Mouse (Mus musculus): ENCODE data around the gene Dync2h1. TPM values are rescaled to one million over a fixed set of nuclear protein-coding genes. Genes with fewer than 3 reads are reported as not detected.

Dync2h1 gene
- polyA plus RNA-seq, 1 experiment from 2014 or later, result 4.3 TPM

DNA sequence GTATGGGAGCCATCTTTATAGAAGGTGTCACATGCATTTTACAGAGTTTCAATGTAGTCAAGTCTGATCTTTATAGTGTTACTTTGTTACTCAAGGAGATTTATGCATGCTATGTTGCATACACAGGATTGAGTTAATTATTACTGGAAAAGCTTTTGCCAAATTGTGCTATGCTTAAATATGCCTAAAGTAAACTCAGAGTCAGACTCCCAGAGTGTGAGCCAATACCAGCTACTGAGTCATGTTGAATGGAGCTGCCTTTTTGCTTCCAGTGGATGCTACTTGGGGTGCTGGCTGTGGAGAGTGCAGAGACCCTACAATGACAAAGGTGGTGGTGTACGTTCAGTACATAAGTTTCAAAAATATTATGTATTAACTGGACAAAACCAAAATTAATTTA, 169.5 kb downstream of the Dync2h1 start:
- ATAC-seq (ENCODE audit: low FRiP score, low TSS enrichment), result no peak
- 92% methylated on average over 1 of the region's 1 CpGs for WGBS
- no peak overlapping the region for H3K4me3 ChIP-seq (ENCODE audit: low read depth, low read length)
- no peaks in the 10 kb centered on the region for H3K9me3 ChIP-seq (ENCODE audit: control insufficient read depth, low read length)
- no peaks in the 10 kb centered on the region for H3K27me3 ChIP-seq (ENCODE audit: control insufficient read depth, insufficient read depth, low read length)
- no peak overlapping the region for H3K27ac ChIP-seq (replicated peaks)
- H3K4me2 ChIP-seq (replicated peaks; ENCODE audit: low read depth), result no peak overlapping the region
- no peak for DNase-seq (ENCODE audit: low spot score)
- H3K36me3 ChIP-seq (ENCODE audit: control insufficient read depth, insufficient read depth, low read length), result no peaks in the 10 kb centered on the region
- H3K9ac ChIP-seq (ENCODE audit: low read length), result no peak overlapping the region
- H3K4me1 ChIP-seq (replicated peaks; ENCODE audit: control insufficient read depth, insufficient read depth), result no peaks in the 10 kb centered on the region
- TF ChIP-seq EP300 (optimal IDR thresholded peaks at IDR 0.05), result no peak
- no peak for TF ChIP-seq CTCF (IDR thresholded peaks at IDR 0.05; ENCODE audit: low read depth)

- H3K9ac ChIP-seq (ENCODE audit: low read length), result no peak overlapping the region
- 55% methylated on average over 3 of the region's 3 CpGs for whole genome bisulfite sequencing
- no peaks in the 10 kb centered on the region for H3K36me3 ChIP-seq (ENCODE audit: control insufficient read depth, insufficient read depth, low read length)
- ATAC-seq (ENCODE audit: low FRiP score, low TSS enrichment), result no peak
- H3K4me2 ChIP-seq (replicated peaks; ENCODE audit: low read depth), result no peak overlapping the region
- H3K4me1 ChIP-seq (replicated peaks; ENCODE audit: control insufficient read depth, insufficient read depth), result no peaks in the 10 kb centered on the region
- H3K9me3 ChIP-seq (ENCODE audit: control insufficient read depth, low read length), result no peaks in the 10 kb centered on the region
- DNase-seq (ENCODE audit: low spot score), result no peak
- no peak for TF ChIP-seq CTCF (IDR thresholded peaks at IDR 0.05; ENCODE audit: low read depth)
- TF ChIP-seq EP300 (optimal IDR thresholded peaks at IDR 0.05), result no peak
- H3K27me3 ChIP-seq (ENCODE audit: control insufficient read depth, insufficient read depth, low read length), result no peaks in the 10 kb centered on the region
- no peak overlapping the region for H3K4me3 ChIP-seq (ENCODE audit: low read depth, low read length)
- no peak overlapping the region for H3K27ac ChIP-seq (replicated peaks)
Observed at GRCm38 (mm10) chr9:7009785-7010184, 174.5 kb downstream of the Dync2h1 start.

- H3K4me2 ChIP-seq (replicated peaks; ENCODE audit: low read depth), result no peak overlapping the region
- no peaks in the 10 kb centered on the region for H3K9me3 ChIP-seq (ENCODE audit: control insufficient read depth, low read length)
- H3K4me1 ChIP-seq (replicated peaks; ENCODE audit: control insufficient read depth, insufficient read depth), result no peaks in the 10 kb centered on the region
- H3K9ac ChIP-seq (ENCODE audit: low read length), result no peak overlapping the region
- DNase-seq (ENCODE audit: low spot score), result no peak
- H3K4me3 ChIP-seq (ENCODE audit: low read depth, low read length), result no peak overlapping the region
- WGBS, result 34% methylated on average over 2 of the region's 2 CpGs
- no peaks in the 10 kb centered on the region for H3K36me3 ChIP-seq (ENCODE audit: control insufficient read depth, insufficient read depth, low read length)
- TF ChIP-seq CTCF (IDR thresholded peaks at IDR 0.05; ENCODE audit: low read depth) (no peak), EP300 (optimal IDR thresholded peaks at IDR 0.05) (no peak)
- H3K27ac ChIP-seq (replicated peaks), result no peak overlapping the region
- ATAC-seq (ENCODE audit: low FRiP score, low TSS enrichment), result no peak
- no peaks in the 10 kb centered on the region for H3K27me3 ChIP-seq (ENCODE audit: control insufficient read depth, insufficient read depth, low read length)
Observed at GRCm38 (mm10) chr9:6994865-6995264, 189.4 kb downstream of the Dync2h1 start.

DNA sequence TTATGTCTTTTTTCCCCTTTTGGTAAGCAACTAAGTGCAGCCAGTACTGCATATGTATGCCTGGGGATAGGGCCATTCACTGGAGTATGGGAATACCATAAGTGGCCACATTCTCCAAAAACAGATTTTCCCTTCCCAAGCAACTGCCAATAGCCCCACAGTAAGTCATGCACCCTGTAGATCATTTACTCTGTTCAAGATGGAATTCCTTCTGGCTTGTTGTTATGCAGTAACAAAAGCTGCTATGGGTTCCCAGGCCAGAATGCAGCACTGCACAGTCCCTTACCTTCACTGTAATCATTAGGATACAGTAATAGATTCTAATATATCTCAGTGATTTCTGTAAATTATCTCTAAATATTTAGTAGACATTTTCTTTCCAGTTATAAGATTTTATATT, 190.0 kb downstream of the Dync2h1 start:
- Histone ChIP-seq H3K4me2 (replicated peaks; ENCODE audit: low read depth) (no peak overlapping the region), H3K4me3 (ENCODE audit: low read depth, low read length) (no peak overlapping the region), H3K4me1 (replicated peaks; ENCODE audit: control insufficient read depth, insufficient read depth) (no peaks in the 10 kb centered on the region), H3K36me3 (ENCODE audit: control insufficient read depth, insufficient read depth, low read length) (no peaks in the 10 kb centered on the region), H3K27me3 (ENCODE audit: control insufficient read depth, insufficient read depth, low read length) (no peaks in the 10 kb centered on the region), H3K27ac (replicated peaks) (no peak overlapping the region), H3K9ac (ENCODE audit: low read length) (no peak overlapping the region), H3K9me3 (ENCODE audit: control insufficient read depth, low read length) (no peaks in the 10 kb centered on the region)
- DNase-seq (ENCODE audit: low spot score), result no peak
- no peak for TF ChIP-seq EP300 (optimal IDR thresholded peaks at IDR 0.05)
- TF ChIP-seq CTCF (IDR thresholded peaks at IDR 0.05; ENCODE audit: low read depth), result no peak
- no peak for ATAC-seq (ENCODE audit: low FRiP score, low TSS enrichment)

DNA sequence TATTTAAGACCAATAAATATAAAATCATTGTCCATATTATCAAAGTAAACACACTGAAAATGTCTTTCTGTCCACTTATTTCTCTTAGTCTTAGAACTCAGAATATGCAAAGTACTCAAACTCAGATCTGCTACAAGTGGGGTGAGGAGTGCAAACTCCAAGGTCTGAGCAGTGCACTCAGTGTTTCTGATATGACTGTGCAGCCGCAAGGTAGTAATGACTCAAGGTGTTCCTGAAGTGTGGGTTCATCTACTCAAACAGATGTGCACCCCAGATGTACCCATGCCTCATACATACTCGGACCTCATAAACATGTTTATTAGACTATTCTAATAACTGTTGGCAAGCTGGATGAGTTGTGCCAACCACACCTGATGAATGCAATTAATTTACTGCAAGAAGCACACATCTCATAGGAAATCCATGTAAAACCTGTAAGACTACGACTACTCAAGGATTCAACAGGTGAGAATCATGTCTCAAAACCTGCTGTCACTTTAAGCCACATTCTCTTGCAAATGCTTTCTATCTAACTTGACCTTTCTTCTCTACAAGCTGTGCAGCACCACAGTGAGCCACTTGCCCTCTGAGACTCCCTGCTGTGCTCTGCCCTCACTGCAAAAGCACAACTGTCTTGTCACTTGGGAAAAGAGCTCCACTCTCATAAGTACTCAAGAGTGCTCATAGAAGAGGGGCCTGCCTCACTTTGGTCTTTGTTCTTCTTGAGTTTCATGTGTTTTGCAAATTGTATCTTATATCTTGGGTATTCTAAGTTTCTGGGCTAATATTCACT, 195.2 kb downstream of the Dync2h1 start:
- Histone ChIP-seq H3K27ac (replicated peaks) (no peak overlapping the region), H3K27me3 (ENCODE audit: control insufficient read depth, insufficient read depth, low read length) (no peaks in the 10 kb centered on the region), H3K4me3 (ENCODE audit: low read depth, low read length) (no peak overlapping the region), H3K9me3 (ENCODE audit: control insufficient read depth, low read length) (no peaks in the 10 kb centered on the region), H3K4me1 (replicated peaks; ENCODE audit: control insufficient read depth, insufficient read depth) (no peaks in the 10 kb centered on the region), H3K36me3 (ENCODE audit: control insufficient read depth, insufficient read depth, low read length) (no peaks in the 10 kb centered on the region), H3K9ac (ENCODE audit: low read length) (no peak overlapping the region), H3K4me2 (replicated peaks; ENCODE audit: low read depth) (no peak overlapping the region)
- TF ChIP-seq CTCF (IDR thresholded peaks at IDR 0.05; ENCODE audit: low read depth) (no peak), EP300 (optimal IDR thresholded peaks at IDR 0.05) (no peak)
- no peak for DNase-seq (ENCODE audit: low spot score)
- 87% methylated on average over 3 of the region's 3 CpGs for WGBS
- no peak for ATAC-seq (ENCODE audit: low FRiP score, low TSS enrichment)

- TF ChIP-seq EP300 (optimal IDR thresholded peaks at IDR 0.05), result no peak
- TF ChIP-seq CTCF (IDR thresholded peaks at IDR 0.05; ENCODE audit: low read depth), result no peak
- Histone ChIP-seq H3K27ac (replicated peaks) (no peak overlapping the region), H3K4me2 (replicated peaks; ENCODE audit: low read depth) (no peak overlapping the region), H3K36me3 (ENCODE audit: control insufficient read depth, insufficient read depth, low read length) (no peaks in the 10 kb centered on the region; the same call in 1 of the 2 replicates), H3K4me1 (replicated peaks; ENCODE audit: control insufficient read depth, insufficient read depth) (no peaks in the 10 kb centered on the region), H3K27me3 (ENCODE audit: control insufficient read depth, insufficient read depth, low read length) (no peaks in the 10 kb centered on the region), H3K4me3 (ENCODE audit: low read depth, low read length) (no peak overlapping the region), H3K9ac (ENCODE audit: low read length) (no peak overlapping the region), H3K9me3 (ENCODE audit: control insufficient read depth, low read length) (no peaks in the 10 kb centered on the region)
- WGBS, result 87% methylated on average over 3 of the region's 3 CpGs
- no peak for ATAC-seq (ENCODE audit: low FRiP score, low TSS enrichment)
- DNase-seq (ENCODE audit: low spot score), result no peak
Observed at GRCm38 (mm10) chr9:6986161-6986560, 198.1 kb downstream of the Dync2h1 start.
